Comparison of ENCODE assay signal across 20 mouse cellular contexts in the genomic region with DNA sequence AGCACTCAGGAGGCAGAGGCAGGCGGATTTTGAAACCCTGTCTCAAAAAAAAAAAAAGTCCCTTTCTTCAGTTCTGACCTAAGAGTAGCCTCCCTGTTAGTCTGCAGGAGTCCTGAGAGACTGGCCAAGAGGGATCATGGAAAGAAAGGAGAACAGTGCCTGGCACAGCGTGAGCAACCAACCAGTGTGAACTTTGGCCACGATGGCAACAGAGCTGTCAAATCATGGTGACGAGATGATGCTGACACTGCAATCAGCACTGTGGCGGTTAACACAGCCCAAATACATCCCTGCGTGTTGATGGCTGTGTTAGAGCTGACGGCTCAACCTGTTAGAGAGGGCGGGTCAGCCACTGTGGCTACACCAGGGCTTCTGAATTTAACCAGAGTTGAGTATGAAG.
"Had no signal": no experiment of that assay in that cellular context is flagged by ENCODE, and none has a peak within 500 bp of the region (broad histone marks: within the 10 kb centered on the region; RNA-seq: fewer than 3 reads in every experiment).

No protein-coding gene starts in this region.

- H3K4me3 ChIP-seq: heart, embryonic 10.5 days; heart, embryonic 12.5 days; hindbrain, embryonic 10.5 days; hindbrain, embryonic 12.5 days; layer of hippocampus, adult 2 months; left cerebral cortex, adult 2 months; limb, embryonic 10.5 days; limb, embryonic 12.5 days had no signal

- H3K9ac ChIP-seq: heart, embryonic 12.5 days; hindbrain, embryonic 12.5 days; hindbrain, embryonic 14.5 days; limb, embryonic 12.5 days; liver, embryonic 14.5 days had no signal

- DNase-seq: heart, adult 18-20 months; heart, postnatal 10 days; heart, postnatal 4 days; kidney, postnatal 10 days; kidney, postnatal 4 days; liver had no signal

- ATAC-seq: forebrain, embryonic 16.5 days; hindbrain, embryonic 16.5 days; inflammation-experienced regulatory T-cells, adult 6 months; intestine, embryonic 16.5 days had no signal

- H3K4me2 ChIP-seq: heart, embryonic 12.5 days; hindbrain, embryonic 12.5 days; hindbrain, embryonic 14.5 days; limb, embryonic 12.5 days had no signal

- H3K27me3 ChIP-seq: heart, embryonic 12.5 days; hindbrain, embryonic 12.5 days had no signal

- H3K27ac ChIP-seq: heart, embryonic 10.5 days; hindbrain, embryonic 10.5 days; hindbrain, embryonic 12.5 days; hindbrain, embryonic 14.5 days; limb, embryonic 10.5 days; limb, embryonic 12.5 days; liver, embryonic 14.5 days had no signal

- H3K9me3 ChIP-seq: heart, embryonic 10.5 days; heart, embryonic 12.5 days; hindbrain, embryonic 10.5 days; hindbrain, embryonic 12.5 days; limb, embryonic 10.5 days; limb, embryonic 12.5 days had no signal

- H3K36me3 ChIP-seq: heart, embryonic 10.5 days; heart, embryonic 12.5 days; limb, embryonic 12.5 days had no signal
